Mouse (Mus musculus) CH12.LX (cell line): ENCODE results near the gene Aox1. TPM values are rescaled to one million over a fixed set of nuclear protein-coding genes. Genes with fewer than 3 reads are reported as not detected.

Experiments
- DNase-seq: peaks from one replicate; pipeline ENCODE4 v3.0.0-alpha.2; 2013; ENCODE audit errors: extremely low read depth
- H3K27ac ChIP-seq: 2 replicates; pipeline ENCODE4 v1.5.1; 2012; ENCODE audit warnings: low read depth, mild to moderate bottlenecking, control low read depth, moderate library complexity; ENCODE audit not compliant: insufficient read depth
- H3K27me3 ChIP-seq: replicated peaks from 2 replicates; pipeline ENCODE3; 2012; ENCODE audit warnings: inconsistent platforms
- H3K36me3 ChIP-seq, 2 experiments: replicated peaks in 1 of 2; 2 replicates each; pipeline versions ENCODE3 to v1.6.1; 2012; ENCODE audit warnings: inconsistent platforms in 1 of 2, low read length in 1 of 2, mild to moderate bottlenecking in 1 of 2, mixed read lengths in 1 of 2, moderate library complexity in 1 of 2; ENCODE audit not compliant: control insufficient read depth in 1 of 2, insufficient read depth in 1 of 2
- H3K4me1 ChIP-seq, 2 experiments: 2 replicates each; pipeline ENCODE4 v1.6.1; 2012; ENCODE audit warnings: inconsistent platforms in 1 of 2, moderate library complexity in 1 of 2; ENCODE audit not compliant: insufficient read depth in 2 of 2, control insufficient read depth in 1 of 2
- H3K4me2 ChIP-seq: 2 replicates; pipeline ENCODE4 v1.6.1; 2012; ENCODE audit warnings: low read depth, mild to moderate bottlenecking, control low read depth; ENCODE audit not compliant: poor library complexity, insufficient read depth, severe bottlenecking
- H3K4me3 ChIP-seq, 3 experiments: fragments of 150-350 bp in 1 of 3; sonication (generic) in 1 of 3; replicated peaks in 1 of 3; 2 replicates each; pipeline versions ENCODE3 to v1.5.1; 2011 to 2012; ENCODE audit warnings: low read depth in 2 of 3, low read length in 2 of 3, mild to moderate bottlenecking in 2 of 3, moderate library complexity in 2 of 3, control low read depth in 1 of 3, improper control_type of control experiment in 1 of 3, inconsistent platforms in 1 of 3, mixed read lengths in 1 of 3; ENCODE audit not compliant: poor library complexity in 1 of 3
- H3K79me2 ChIP-seq: replicated peaks from 2 replicates; pipeline ENCODE4 v1.6.1; 2012; ENCODE audit warnings: mild to moderate bottlenecking, moderate library complexity; ENCODE audit not compliant: control insufficient read depth, poor library complexity, insufficient read depth, severe bottlenecking; ENCODE audit errors: extremely low read depth
- H3K9ac ChIP-seq: 2 replicates; pipeline ENCODE4 v1.6.1; 2012; ENCODE audit warnings: low read depth, mild to moderate bottlenecking, control low read depth, moderate library complexity; ENCODE audit not compliant: insufficient read depth
- H3K9me3 ChIP-seq: replicated peaks from 2 replicates; pipeline ENCODE3; 2012; ENCODE audit warnings: low read length, inconsistent platforms, mixed read lengths
- BHLHE40 ChIP-seq: IDR thresholded peaks from 2 replicates; pipeline ENCODE4 v1.6.1; 2011; ENCODE audit warnings: mild to moderate bottlenecking, low read depth, low read length, improper control_type of control experiment
- CHD1 ChIP-seq: IDR thresholded peaks from 2 replicates; pipeline ENCODE4 v1.6.1; 2012; ENCODE audit warnings: low read depth, low read length, improper control_type of control experiment, inconsistent platforms
- CHD2 ChIP-seq: IDR thresholded peaks from 2 replicates; pipeline ENCODE4 v1.6.1; 2011; ENCODE audit warnings: low read length, improper control_type of control experiment
- CTCF ChIP-seq, 2 experiments: IDR thresholded peaks in 1 of 2; conservative IDR thresholded peaks in 1 of 2; 2 replicates each; pipeline ENCODE4 v1.5.1; 2011 to 2012; ENCODE audit warnings: low read depth in 2 of 2, low read length in 2 of 2, improper control_type of control experiment in 1 of 2, inconsistent platforms in 1 of 2, mild to moderate bottlenecking in 1 of 2, moderate library complexity in 1 of 2
- E2F4 ChIP-seq: IDR thresholded peaks from 2 replicates; pipeline ENCODE4 v1.6.1; 2011; ENCODE audit warnings: low read depth, low read length, improper control_type of control experiment; ENCODE audit not compliant: insufficient replicate concordance
- ELF1 ChIP-seq: IDR thresholded peaks from 2 replicates; pipeline ENCODE4 v1.6.1; 2014; ENCODE audit warnings: low read depth, mild to moderate bottlenecking, inconsistent platforms, low read length, improper control_type of control experiment
- ETS1 ChIP-seq: conservative IDR thresholded peaks from 2 replicates; pipeline ENCODE4 v1.6.1; 2012; ENCODE audit warnings: low read depth, mild to moderate bottlenecking, inconsistent platforms, low read length, improper control_type of control experiment, moderate library complexity
- IRF4 ChIP-seq: IDR thresholded peaks from 2 replicates; pipeline ENCODE4 v1.6.1; 2014; ENCODE audit warnings: low read depth, mild to moderate bottlenecking, inconsistent platforms, low read length, improper control_type of control experiment
- JUN ChIP-seq: IDR thresholded peaks from 2 replicates; pipeline ENCODE4 v1.6.1; 2011; ENCODE audit warnings: low read depth, mild to moderate bottlenecking, low read length, improper control_type of control experiment, moderate library complexity; ENCODE audit not compliant: insufficient read depth
- KAT2A ChIP-seq: IDR thresholded peaks from 2 replicates; pipeline ENCODE4 v1.6.1; 2012; ENCODE audit warnings: low read length, improper control_type of control experiment, inconsistent platforms; ENCODE audit not compliant: insufficient replicate concordance
- MEF2A ChIP-seq: IDR thresholded peaks from 2 replicates; pipeline ENCODE4 v1.6.1; 2014; ENCODE audit warnings: low read depth, mild to moderate bottlenecking, inconsistent platforms, low read length, improper control_type of control experiment, borderline replicate concordance
- MXI1 ChIP-seq: IDR thresholded peaks from 2 replicates; pipeline ENCODE4 v1.6.1; 2011; ENCODE audit warnings: mild to moderate bottlenecking, low read depth, low read length, improper control_type of control experiment
- MYC ChIP-seq: IDR thresholded peaks from 2 replicates; pipeline ENCODE4 v1.6.1; 2011; ENCODE audit warnings: low read depth, mild to moderate bottlenecking, improper control_type of control experiment, low read length
- NRF1 ChIP-seq: IDR thresholded peaks from 2 replicates; pipeline ENCODE4 v1.6.1; 2014; ENCODE audit warnings: low read depth, mild to moderate bottlenecking, inconsistent platforms, low read length, improper control_type of control experiment, moderate library complexity
- POLR2A ChIP-seq: IDR thresholded peaks from 2 replicates; pipeline ENCODE4 v1.6.1; 2011; ENCODE audit warnings: low read depth, mild to moderate bottlenecking, improper control_type of control experiment, low read length
- POLR2AphosphoS2 ChIP-seq: IDR thresholded peaks from 2 replicates; pipeline ENCODE4 v1.6.1; 2011; ENCODE audit warnings: low read depth, low read length, improper control_type of control experiment
- RCOR1 ChIP-seq: conservative IDR thresholded peaks from 2 replicates; pipeline ENCODE4 v1.6.1; 2012; ENCODE audit warnings: low read depth, mild to moderate bottlenecking, inconsistent platforms, low read length, improper control_type of control experiment
- SIN3A ChIP-seq: IDR thresholded peaks from 2 replicates; pipeline ENCODE4 v1.6.1; 2012; ENCODE audit warnings: low read length, improper control_type of control experiment, inconsistent platforms
- SMC3 ChIP-seq: IDR thresholded peaks from 2 replicates; pipeline ENCODE4 v1.6.1; 2011; ENCODE audit warnings: low read depth, low read length, improper control_type of control experiment
- USF2 ChIP-seq: conservative IDR thresholded peaks from 2 replicates; pipeline ENCODE4 v1.6.1; 2011; ENCODE audit warnings: low read depth, low read length, improper control_type of control experiment
- ZMIZ1 ChIP-seq: IDR thresholded peaks from 2 replicates; pipeline ENCODE4 v1.6.1; 2012; ENCODE audit warnings: low read depth, mild to moderate bottlenecking, inconsistent platforms, low read length, improper control_type of control experiment
- dilution Hi-C: fragments of 300-500 bp; cut with MboI; formaldehyde crosslinking; loops from 2 replicates; pipeline ENCODE4 v1.14.3; 2020; ENCODE audit warnings: low sequenced_read_pairs; ENCODE audit not compliant: extremely low pct_unique_long_range_greater_than_20kb, extremely low pct_ligation_motif_present
- in situ Hi-C: fragments of 300-500 bp; cut with MboI; formaldehyde crosslinking; loops from 3 replicates; pipeline ENCODE4 v1.14.3; 2019; ENCODE audit warnings: low sequenced_read_pairs, low pct_ligation_motif_present, low pct_unique_long_range_greater_than_20kb, mixed read lengths
- polyA plus RNA-seq: library from polyadenylated mRNA; unstranded; fragments of >175 nt; gene quantifications from 2 replicates; pipeline ENCODE4 v1.2.1, GENCODE M21; 2012; ENCODE audit warnings: low read depth; ENCODE audit not compliant: insufficient read length
- total RNA-seq, 2 experiments: library from RNA; depleted of rRNA; stranded (reverse); fragments of 300-350 nt in 1 of 2; fragments of >200 nt in 1 of 2; gene quantifications; 2 replicates each; pipeline ENCODE4 v1.2.3; 2012 to 2014

Gene Aox1
- total and polyA plus RNA-seq, 3 experiments = 0.15 to 0.40 TPM; not detected in 1

- no peak overlapping the region for H3K27ac ChIP-seq
- no peak overlapping the region for H3K4me2 ChIP-seq
- no peak overlapping the region for H3K4me3 ChIP-seq
- H3K79me2 ChIP-seq = no peaks in the 10 kb centered on the region
- dilution Hi-C loops = no loop called here
- H3K4me1 ChIP-seq = peaks cover 0 to 11% of the 10 kb centered on the region in 2 experiments; a peak in 2 of 4 replicates
- in situ Hi-C loops = no loop called here
- H3K9ac ChIP-seq = no peak overlapping the region
- no peaks in the 10 kb centered on the region for H3K9me3 ChIP-seq
- H3K36me3 ChIP-seq = no peaks in the 10 kb centered on the region
- no peak for DNase-seq
- TF ChIP-seq RCOR1 (no peak), ZMIZ1 (no peak), POLR2A (no peak)
- no peaks in the 10 kb centered on the region for H3K27me3 ChIP-seq
Measured at GRCm38 (mm10) chr1:58045546-58045945, 15.8 kb downstream of the Aox1 start.

DNA sequence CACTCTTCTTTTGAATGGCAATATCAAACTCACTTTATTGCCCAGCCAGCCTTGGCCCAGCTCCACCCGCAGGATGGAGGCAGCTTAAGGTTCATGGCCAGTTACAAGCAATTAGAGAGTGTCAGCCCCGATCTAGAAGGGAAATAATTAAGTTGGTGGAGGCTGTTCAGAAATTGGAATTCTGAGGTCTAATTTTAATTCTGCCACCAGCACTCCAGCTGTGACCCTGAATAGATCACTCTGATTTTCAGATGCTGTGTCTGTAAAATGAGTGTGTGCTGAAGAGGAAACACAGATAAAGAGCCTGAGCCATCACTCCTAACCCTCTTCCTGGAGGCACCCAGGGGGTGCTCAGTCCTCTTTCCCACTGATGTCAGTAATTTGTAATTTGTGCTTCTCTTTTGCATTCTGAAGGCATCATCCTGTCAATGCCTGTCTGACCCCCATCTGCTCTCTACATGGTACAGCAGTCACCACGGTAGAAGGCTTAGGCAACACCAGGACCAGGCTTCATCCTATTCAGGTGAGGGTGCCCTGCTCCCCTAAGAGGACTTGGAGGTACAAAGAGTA, 17.1 kb downstream of the Aox1 start:
- Histone ChIP-seq H3K79me2 (no peaks in the 10 kb centered on the region), H3K4me3 (no peak overlapping the region), H3K27me3 (no peaks in the 10 kb centered on the region), H3K27ac (no peak overlapping the region), H3K36me3 (no peaks in the 10 kb centered on the region), H3K4me1 (peaks cover 0 to 11% of the 10 kb centered on the region in 2 experiments; a peak in 2 of 4 replicates), H3K4me2 (no peak overlapping the region), H3K9ac (no peak overlapping the region), H3K9me3 (no peaks in the 10 kb centered on the region)
- DNase-seq = no peak
- dilution Hi-C loops (no loop called here), in situ Hi-C loops (no loop called here)
- TF ChIP-seq POLR2AphosphoS2 (no peak), CHD1 (no peak), JUN (no peak), ZMIZ1 (no peak), SMC3 (no peak), BHLHE40 (no peak), E2F4 (no peak), USF2 (no peak), CHD2 (no peak), ELF1 (no peak)

GRCm38 (mm10) chr1:58049126-58049525, 19.4 kb downstream of the Aox1 start:
- TF ChIP-seq CHD2 (no peak), CTCF (conservative IDR thresholded peaks at IDR 0.05 in 1 of 2, IDR thresholded peaks at IDR 0.05 in 1 of 2; ENCODE audit: low read depth in 2 of 2, low read length in 2 of 2) (no peak), RCOR1 (no peak), POLR2AphosphoS2 (no peak), IRF4 (no peak), BHLHE40 (no peak), SMC3 (no peak), ZMIZ1 (no peak), MXI1 (no peak), MEF2A (no peak), ETS1 (no peak), JUN (no peak), KAT2A (no peak), USF2 (no peak), MYC (no peak), NRF1 (no peak), SIN3A (no peak)
- TF ChIP-seq, all 38 proteins: peak for 0
- in situ Hi-C loops = no loop called here

More at GRCm38 (mm10) chr1:58049126-58049525, 19.4 kb downstream of the Aox1 start:
- Histone ChIP-seq H3K4me1 (peaks cover 0 to 4% of the 10 kb centered on the region in 2 experiments; a peak in 1 of 4 replicates), H3K27ac (no peak overlapping the region), H3K79me2 (no peaks in the 10 kb centered on the region), H3K27me3 (no peaks in the 10 kb centered on the region), H3K36me3 (no peaks in the 10 kb centered on the region), H3K9ac (no peak overlapping the region), H3K9me3 (no peaks in the 10 kb centered on the region), H3K4me3 (no peak overlapping the region), H3K4me2 (no peak overlapping the region)
- no peak for DNase-seq
- dilution Hi-C loops = no loop called here
